Mouse (Mus musculus) kidney, embryonic 15.5 days (tissue): ENCODE data around the gene Olfr665. TPM values are rescaled to one million over a fixed set of nuclear protein-coding genes. Genes with fewer than 3 reads are reported as not detected.

ENCODE experiments used
- polyA plus RNA-seq: library from polyadenylated mRNA; unstranded; fragments of >200 nt; fragmentation: Nextera tagmentation; extraction: Ambion mirVana; gene quantifications from 2 replicates; pipeline ENCODE4 v1.2.1, GENCODE M21; 2015

Gene Olfr665
- polyA plus RNA-seq, 1 experiment from 2014 or later, result not detected

Other genes starting within 250 kb of the Olfr665 start
- not detected in 2 replicates for gene Olfr658, start 230.7 kb upstream of the Olfr665 start, polyA plus RNA-seq
- not detected in 2 replicates for gene Olfr659, start 211.3 kb upstream of the Olfr665 start, polyA plus RNA-seq
- gene Olfr661, start 191.5 kb upstream of the Olfr665 start, polyA plus RNA-seq, result not detected in 2 replicates
- not detected in 2 replicates for gene Usp17le, start 100.6 kb upstream of the Olfr665 start, polyA plus RNA-seq
- not detected in 2 replicates for gene Usp17lb, start 35.4 kb upstream of the Olfr665 start, polyA plus RNA-seq
- gene Usp17la, start 21.0 kb upstream of the Olfr665 start, polyA plus RNA-seq, result not detected in 2 replicates
- not detected in 2 replicates for gene Olfr666, start 17.9 kb downstream of the Olfr665 start, polyA plus RNA-seq
- not detected in 2 replicates for gene Olfr667, start 43.5 kb downstream of the Olfr665 start, polyA plus RNA-seq
- not detected in 2 replicates for gene Olfr668, start 50.0 kb downstream of the Olfr665 start, polyA plus RNA-seq
- gene Olfr669, start 56.2 kb downstream of the Olfr665 start, polyA plus RNA-seq, result not detected in 2 replicates
- gene Olfr670, start 84.6 kb downstream of the Olfr665 start, polyA plus RNA-seq, result not detected in 2 replicates
- gene Olfr671, start 101.1 kb downstream of the Olfr665 start, polyA plus RNA-seq, result not detected in 2 replicates
- not detected in 2 replicates for gene Olfr672, start 124.0 kb downstream of the Olfr665 start, polyA plus RNA-seq
- not detected in 2 replicates for gene Olfr675, start 150.4 kb downstream of the Olfr665 start, polyA plus RNA-seq
- gene Olfr676, start 154.7 kb downstream of the Olfr665 start, polyA plus RNA-seq, result not detected in 2 replicates
- gene Olfr677, start 173.3 kb downstream of the Olfr665 start, polyA plus RNA-seq, result not detected in 2 replicates
- not detected in 2 replicates for gene Olfr678, start 186.4 kb downstream of the Olfr665 start, polyA plus RNA-seq
- not detected in 2 replicates for gene Olfr679, start 203.2 kb downstream of the Olfr665 start, polyA plus RNA-seq
- gene Olfr680-ps1, start 214.8 kb downstream of the Olfr665 start, polyA plus RNA-seq, result not detected in 2 replicates
- not detected in 2 replicates for gene Olfr681, start 238.8 kb downstream of the Olfr665 start, polyA plus RNA-seq